Mouse (Mus musculus) left cerebral cortex, postnatal 4 days (tissue): ENCODE data around the gene Lingo3. TPM values are rescaled to one million over a fixed set of nuclear protein-coding genes. Genes with fewer than 3 reads are reported as not detected.

Source experiments
- DNase-seq: peaks from one replicate; pipeline ENCODE4 v3.0.0-alpha.2; 2022
- intact Hi-C: fragments of 180-260 bp; cut with DNase I; formaldehyde crosslinking; loops from one replicate; pipeline ENCODE4 v1.15.1; 2025
- total RNA-seq, 2 experiments: library from RNA; stranded (reverse); gene quantifications; 2 replicates each; pipeline ENCODE4 v1.2.3; 2021

Gene Lingo3
- total RNA-seq, 2 experiments from 2014 or later: 21.4 to 24.6 TPM

GRCm38 (mm10) chr10:80804916-80805315 is 38.9 kb downstream of the Lingo3 start, which contains the start of gene Amh:
Gene Amh, plus strand, starts transcription at chr10:80805243.
- no peak for DNase-seq
- intact Hi-C loops: no loop called here

DNA sequence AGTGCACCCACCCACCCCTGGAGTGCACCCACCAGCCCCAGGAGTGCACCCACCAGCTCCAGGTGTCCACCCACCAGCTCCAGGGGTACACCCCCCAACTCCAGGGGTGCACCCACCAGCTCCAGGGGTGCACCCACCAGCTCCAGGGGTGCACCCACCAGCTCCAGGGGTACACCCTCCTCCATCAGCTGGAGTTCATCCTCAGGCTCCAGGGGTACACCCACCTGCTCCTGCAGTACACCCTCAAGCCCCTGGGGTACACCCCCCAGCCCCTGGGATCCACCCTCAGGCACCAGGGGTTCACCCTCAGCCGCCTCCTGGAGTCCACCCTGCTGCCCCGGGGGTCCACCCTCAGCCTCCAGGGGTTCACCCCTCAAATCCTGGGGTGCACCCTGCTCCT is 39.5 kb downstream of the Lingo3 start:
- intact Hi-C loops: no loop called here
- DNase-seq: no peak

DNA sequence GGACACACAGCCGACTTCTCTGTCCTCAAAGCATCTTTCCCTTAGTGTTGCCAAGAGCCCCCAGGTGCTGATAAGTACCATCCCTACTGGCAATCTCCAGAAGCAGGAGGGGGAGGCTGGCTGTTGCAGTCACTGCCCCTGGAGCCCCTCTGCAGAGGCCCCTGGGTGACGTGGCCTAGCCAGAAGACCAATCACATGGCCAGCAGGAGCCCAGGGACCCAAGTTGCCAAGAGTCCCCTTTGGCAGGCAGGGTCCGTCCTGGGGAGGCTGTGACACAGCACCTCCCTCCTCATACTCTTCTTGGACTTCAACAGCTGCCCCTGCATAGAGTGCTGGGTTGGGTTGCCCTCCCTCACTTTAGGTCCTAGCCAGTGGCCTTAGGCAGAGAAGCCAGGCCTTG is 40.8 kb downstream of the Lingo3 start:
- intact Hi-C loops: no loop called here
- no peak for DNase-seq

- no peak for DNase-seq
- intact Hi-C loops: no loop called here
Measured at GRCm38 (mm10) chr10:80802204-80802912, 41.5 kb downstream of the Lingo3 start.

DNA sequence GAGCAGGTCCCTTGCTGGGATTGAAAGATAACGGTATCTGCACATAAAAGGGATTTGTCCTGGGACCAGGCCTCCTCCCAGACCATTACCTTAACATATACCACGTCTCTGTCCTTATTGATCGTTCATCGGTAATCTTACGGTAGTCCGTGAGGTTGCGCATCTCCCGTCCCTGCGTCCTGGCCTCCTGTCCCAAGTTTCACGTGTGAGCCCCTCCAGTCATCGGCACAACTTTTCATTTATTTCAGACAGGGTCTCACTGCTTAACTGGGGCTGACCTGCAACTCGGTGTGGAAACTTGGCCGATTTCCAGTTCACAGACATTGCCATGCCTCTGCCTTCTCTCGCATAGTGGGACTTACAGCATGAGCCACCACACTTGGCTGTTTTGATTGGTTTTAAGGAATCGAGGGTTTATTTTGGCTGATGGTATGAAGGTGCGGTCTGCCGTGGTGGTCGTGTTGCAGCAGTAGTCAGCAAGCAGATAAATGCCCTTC is 44.7 kb downstream of the Lingo3 start:
- DNase-seq: no peak
- intact Hi-C loops: no loop called here

- intact Hi-C loops: no loop called here
- DNase-seq: peak; percentile 96
Measured at GRCm38 (mm10) chr10:80798150-80799006, 45.5 kb downstream of the Lingo3 start, which contains the start of the genes Sf3a2 and Plekhj1. Gene Sf3a2, plus strand, starts transcription at chr10:80798198. Gene Plekhj1, minus strand, starts transcription at chr10:80798626.

GRCm38 (mm10) chr10:80797186-80798149 is 46.4 kb downstream of the Lingo3 start:
- intact Hi-C loops: no loop called here
- DNase-seq: peak; percentile 82

DNA sequence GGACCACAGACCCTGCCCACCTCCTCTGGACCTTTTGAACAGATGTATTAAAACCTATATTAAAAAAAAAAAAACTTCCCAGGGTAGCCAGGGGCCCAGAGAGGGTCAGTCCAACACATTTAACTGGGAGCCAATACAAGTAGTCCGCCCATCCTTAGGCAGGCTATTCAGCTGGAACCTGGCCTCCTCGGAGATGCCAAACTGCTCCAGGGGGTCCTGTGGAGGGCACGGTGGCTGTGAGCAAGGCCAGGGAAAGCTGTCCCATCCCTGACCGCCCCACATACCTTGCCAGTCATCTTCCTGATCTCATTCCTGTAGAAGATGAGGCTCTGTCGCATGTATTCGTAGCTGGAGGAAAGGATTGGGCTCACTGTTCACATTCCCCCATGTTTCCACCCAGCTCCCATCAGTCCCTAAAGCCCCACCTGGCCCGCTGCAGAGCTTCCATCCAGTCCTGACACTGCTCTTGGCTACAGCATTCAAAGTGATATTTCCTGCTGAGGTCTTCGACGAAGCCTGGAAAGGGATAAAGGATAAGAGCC is 47.5 kb downstream of the Lingo3 start:
- DNase-seq: no peak
- intact Hi-C loops: no loop called here

GRCm38 (mm10) chr10:80794750-80795149 is 49.1 kb downstream of the Lingo3 start:
- intact Hi-C loops: no loop called here

DNA sequence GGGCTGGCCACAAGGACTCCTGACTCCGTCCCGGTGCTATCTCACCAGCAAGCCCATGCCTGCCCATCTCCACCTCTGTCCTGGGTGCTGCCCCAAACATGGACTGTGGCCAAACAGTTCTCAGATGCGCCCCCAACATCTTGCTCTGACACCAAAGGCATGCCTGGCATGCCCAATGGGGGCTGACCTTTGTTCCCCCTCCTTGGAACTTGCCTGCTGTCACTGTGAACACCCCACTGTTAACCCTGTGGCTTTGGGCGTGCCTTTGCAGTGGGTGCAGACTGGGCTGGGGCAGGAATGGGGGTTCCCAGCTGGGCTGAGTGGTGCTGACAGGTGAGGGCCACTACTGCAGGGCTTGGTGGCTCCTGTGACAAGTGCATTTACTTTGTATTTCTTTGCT is 50.0 kb downstream of the Lingo3 start:
- no peak for DNase-seq
- intact Hi-C loops: no loop called here

More at GRCm38 (mm10) chr10:80794750-80795149, 49.1 kb downstream of the Lingo3 start:
- DNase-seq: no peak

GRCm38 (mm10) chr10:80793033-80793784 is 50.6 kb downstream of the Lingo3 start:
- intact Hi-C loops: no loop called here
- no peak for DNase-seq

DNA sequence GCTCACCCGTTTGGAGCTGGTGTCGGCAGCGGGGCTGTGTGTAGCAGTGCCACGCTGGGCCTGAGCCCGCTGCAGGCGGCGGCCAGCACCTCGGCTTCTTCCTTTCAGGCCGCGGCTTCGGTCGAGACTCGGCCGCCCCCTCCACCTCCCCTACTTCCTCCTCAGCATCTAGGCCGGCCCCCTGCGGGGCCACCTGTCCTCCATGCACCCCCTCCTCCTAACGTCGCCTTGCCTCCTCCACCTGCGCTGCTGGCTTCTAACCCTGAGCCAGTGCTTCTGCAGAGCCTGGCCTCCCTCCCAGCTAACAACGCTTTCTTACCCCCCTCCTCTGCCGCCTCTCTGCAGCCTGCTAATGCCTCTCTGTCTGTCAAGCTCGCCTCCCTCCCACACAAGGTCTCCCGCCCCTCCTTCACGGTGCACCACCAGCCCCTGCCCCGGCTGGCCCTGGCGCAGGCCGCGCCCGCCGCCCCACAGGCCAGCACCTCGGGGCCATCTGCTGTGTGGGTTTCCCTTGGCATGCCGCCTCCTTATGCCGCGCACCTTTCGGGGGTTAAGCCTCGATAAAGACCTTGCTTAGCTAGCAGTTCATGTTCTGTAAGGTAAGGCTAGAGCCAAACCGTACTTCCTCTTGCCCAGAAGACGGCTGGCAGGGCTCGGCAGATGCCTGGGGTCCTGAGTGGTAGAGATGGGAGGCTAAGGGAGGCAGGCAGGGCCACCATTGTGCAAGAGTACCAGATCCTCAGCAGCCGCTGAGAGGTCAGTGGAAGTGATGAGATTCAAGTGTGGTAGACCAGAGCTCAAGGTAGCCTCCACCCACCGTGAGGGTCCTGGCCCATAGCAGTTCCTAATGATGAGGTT is 51.4 kb downstream of the Lingo3 start:
- peak; percentile 73 for DNase-seq
- intact Hi-C loops: no loop called here

- intact Hi-C loops: no loop called here
Measured at GRCm38 (mm10) chr10:80791476-80792174, 52.2 kb downstream of the Lingo3 start.

DNA sequence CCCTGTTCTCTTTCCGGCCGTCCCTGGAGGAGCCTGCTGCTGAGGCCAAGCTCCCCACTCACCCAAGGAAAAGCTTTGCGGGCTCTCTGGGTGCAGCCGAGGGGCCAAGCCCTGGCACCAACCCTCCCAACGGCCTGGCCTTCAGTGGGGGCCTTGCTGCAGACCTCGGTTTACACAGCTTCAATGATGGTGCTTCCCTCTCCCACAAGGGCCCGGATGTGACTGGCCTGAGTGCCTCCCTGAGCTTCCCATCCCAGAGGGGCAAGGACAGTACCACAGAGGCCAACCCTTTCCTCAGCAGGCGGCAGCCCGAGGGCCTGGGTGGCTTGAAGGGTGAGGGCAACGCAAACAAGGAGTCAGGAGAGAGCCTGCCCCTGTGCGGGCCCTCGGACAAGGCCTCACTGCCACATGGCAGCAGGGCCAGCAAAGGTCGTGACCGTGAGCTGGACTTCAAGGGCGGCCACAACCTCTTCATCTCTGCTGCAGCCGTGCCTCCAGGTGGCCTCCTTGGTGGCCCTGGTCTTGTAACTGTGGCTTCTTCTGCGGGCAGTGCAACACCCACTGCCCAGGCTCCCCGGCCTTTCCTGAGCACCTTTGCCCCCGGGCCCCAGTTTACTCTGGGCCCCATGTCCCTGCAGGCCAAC is 53.0 kb downstream of the Lingo3 start:
- no peak for DNase-seq
- intact Hi-C loops: no loop called here

More at GRCm38 (mm10) chr10:80791476-80792174, 52.2 kb downstream of the Lingo3 start:
- no peak for DNase-seq

DNA sequence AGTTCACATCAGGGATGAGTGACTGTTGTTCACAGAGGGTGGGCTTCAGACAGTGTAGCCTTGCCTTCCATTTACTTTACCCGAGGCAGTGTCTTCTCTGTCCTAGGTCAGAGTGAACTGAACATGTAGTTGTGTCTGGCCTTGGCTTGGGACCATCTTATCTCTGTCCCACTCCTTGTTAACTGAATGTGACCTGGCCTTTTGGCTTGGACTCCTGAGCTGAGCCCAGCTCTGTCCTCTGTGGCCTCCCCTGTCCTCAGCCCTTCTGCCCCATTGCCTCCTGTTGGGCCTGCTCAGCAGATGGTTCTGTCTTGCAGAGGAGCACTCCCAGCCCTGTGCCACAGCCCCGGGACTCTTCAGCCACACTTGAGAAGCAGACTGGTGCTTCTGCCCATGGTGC is 56.3 kb downstream of the Lingo3 start:
- intact Hi-C loops: loop anchor here (5.0 kb wide), 1 partner anchor 80 kb away; no protein-coding TSS in a partner anchor
- DNase-seq: no peak

GRCm38 (mm10) chr10:80785963-80786362 is 57.9 kb downstream of the Lingo3 start:
- no peak for DNase-seq
- intact Hi-C loops: loop anchor here (5.0 kb wide), 1 partner anchor 79 kb away; no protein-coding TSS in a partner anchor

DNA sequence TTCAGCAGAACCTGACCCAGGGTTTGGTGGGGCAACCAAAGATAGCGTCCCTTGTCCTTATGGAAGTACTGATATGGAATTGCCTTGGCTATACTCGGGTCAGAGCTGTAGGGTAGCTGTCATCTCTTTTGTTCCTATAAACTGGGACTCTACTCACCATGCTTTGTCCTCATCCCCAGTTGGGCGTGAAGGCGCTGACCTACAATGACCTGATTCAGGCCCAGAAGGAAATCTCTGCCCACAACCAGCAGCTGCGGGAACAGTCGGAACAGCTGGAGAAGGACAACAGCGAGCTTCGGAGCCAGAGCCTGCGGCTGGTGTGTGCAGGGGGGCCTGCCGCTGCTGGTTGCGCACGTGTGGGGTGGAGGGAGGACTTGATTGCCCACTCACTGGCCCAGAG is 59.0 kb downstream of the Lingo3 start:
- no peak for DNase-seq
- intact Hi-C loops: loop anchor here (5.0 kb wide), 1 partner anchor 78 kb away; no protein-coding TSS in a partner anchor
